Mouse (Mus musculus): ENCODE measurements around the gene Oog4.
A peak's percentile ranks its signal among the peaks of the same experiment; 100 is the strongest.
"Not testable (repeated sequence)": the region's sequence is repeated elsewhere in the genome, so short reads cannot be mapped to it uniquely, and the experiment has no call there.

Gene Oog4

GRCm38 (mm10) chr4:143450224-143450623 lies at the start of gene Oog4:
Gene Oog4 (minus strand): TSS chr4:143450324.
- no peak for DNase-seq (ENCODE audit: inconsistent ontology term)

GRCm38 (mm10) chr4:143426770-143427169 lies 23.4 kb downstream of the Oog4 start:
- not testable (repeated sequence) for DNase-seq (ENCODE audit: inconsistent ontology term)

GRCm38 (mm10) chr4:143414121-143414520 lies 36.0 kb downstream of the Oog4 start:
- DNase-seq (ENCODE audit: inconsistent ontology term): no peak

- no peak for DNase-seq (ENCODE audit: inconsistent ontology term)
These were observed 36.5 kb downstream of the Oog4 start for GRCm38 (mm10) chr4:143413621-143414020.

GRCm38 (mm10) chr4:143412219-143413092 lies 37.7 kb downstream of the Oog4 start, which contains the start of gene Pramef8:
Gene Pramef8 (plus strand): TSS chr4:143412426.
- peak; percentile 98 for DNase-seq (ENCODE audit: inconsistent ontology term)

GRCm38 (mm10) chr4:143411566-143412218 lies 38.4 kb downstream of the Oog4 start:
- peak; percentile 7 for DNase-seq (ENCODE audit: inconsistent ontology term)

- no peak for DNase-seq (ENCODE audit: inconsistent ontology term)
These were observed 55.9 kb downstream of the Oog4 start, which contains the start of gene Pramel1 for GRCm38 (mm10) chr4:143394181-143394580. Gene Pramel1 (plus strand): TSS chr4:143394428.

GRCm38 (mm10) chr4:143388955-143389702 lies 61.0 kb downstream of the Oog4 start:
- DNase-seq (ENCODE audit: inconsistent ontology term): peak; percentile 59
